Mouse (Mus musculus) bone marrow, adult 2 months (tissue): ENCODE results near the gene Slc22a23.

Experiments
- CTCF ChIP-seq: fragments of 200-500 bp; IDR thresholded peaks from 2 replicates; pipeline ENCODE4 v1.5.1; 2011; ENCODE audit warnings: low read length, control low read depth; ENCODE audit not compliant: control insufficient read depth, insufficient read depth
- POLR2A ChIP-seq: fragments of 200-500 bp; IDR thresholded peaks from 2 replicates; pipeline ENCODE4 v1.6.1; 2011; ENCODE audit warnings: low read depth, mild to moderate bottlenecking, control low read depth, low read length, borderline replicate concordance; ENCODE audit not compliant: control insufficient read depth

- no peak for TF ChIP-seq CTCF
- no peak for TF ChIP-seq POLR2A
Measured at GRCm38 (mm10) chr13:34346748-34347147, 1.8 kb upstream of the Slc22a23 start.
